ENCODE assay signal across 13 mouse cellular contexts in the genomic region with DNA sequence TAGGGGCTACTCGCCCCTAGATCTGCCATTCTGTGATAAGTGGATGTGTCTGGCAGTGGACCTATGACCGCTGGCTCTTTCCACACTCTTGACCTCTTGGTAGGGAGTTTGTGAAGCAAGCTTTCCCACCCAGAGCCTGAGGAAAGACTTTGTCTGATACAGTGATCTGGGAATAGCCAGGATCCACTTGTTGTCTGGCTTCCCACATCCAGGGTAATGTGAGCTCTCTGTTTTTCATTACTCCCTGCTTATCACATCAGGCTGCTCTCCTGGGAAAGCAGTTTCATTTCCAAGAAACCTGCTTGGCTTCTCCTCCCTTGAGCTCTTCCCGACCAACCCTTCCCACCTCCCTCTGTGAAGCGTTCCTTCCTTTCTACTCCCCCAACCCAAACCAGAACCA. TPM values are rescaled to one million over a fixed set of nuclear protein-coding genes. Genes with fewer than 3 reads are reported as not detected.
DNase-seq lines count a peak whose midpoint lies in the region; ATAC-seq and TF ChIP-seq lines count a peak whose summit lies in the region.
"Had no signal": no experiment of that assay in that cellular context is flagged by ENCODE, and none has a peak within 500 bp of the region (broad histone marks: within the 10 kb centered on the region; RNA-seq: fewer than 3 reads in every experiment).

No protein-coding gene starts in this region.

- DNase-seq in embryonic facial prominence, embryonic 14.5 days (ENCODE audit: low spot score): peak; percentile 76
- no peak for DNase-seq in embryonic facial prominence, embryonic 10.5 days (ENCODE audit: low spot score)
- peak; percentile 47 for DNase-seq in limb, embryonic 14.5 days (ENCODE audit: low spot score)
- DNase-seq in limb, embryonic 10.5 days (ENCODE audit: low spot score): no peak
- peak; percentile 38 for DNase-seq in adrenal gland, postnatal 14 days
- peak; percentile 46 to 48 for DNase-seq in heart, postnatal 10 days
- no peak for DNase-seq in kidney, postnatal 10 days
- no peak for DNase-seq in layer of hippocampus, postnatal 36 days
- DNase-seq: B cell, adult 2 months; kidney, postnatal 36 days had no signal

- 41% methylated on average over 4 of the region's 4 CpGs for WGBS in embryonic facial prominence, embryonic 14.5 days
- 63% methylated on average over 4 of the region's 4 CpGs for WGBS in embryonic facial prominence, embryonic 10.5 days
- 51% methylated on average over 4 of the region's 4 CpGs for WGBS in limb, embryonic 14.5 days
- WGBS in limb, embryonic 10.5 days: 68% methylated on average over 4 of the region's 4 CpGs

- no peak for ATAC-seq in embryonic facial prominence, embryonic 14.5 days (ENCODE audit: low read depth)
- ATAC-seq in limb, embryonic 14.5 days (ENCODE audit: low FRiP score, low read depth): no peak

- no peaks in the 10 kb centered on the region for H3K9me3 ChIP-seq in embryonic facial prominence, embryonic 14.5 days (ENCODE audit: control insufficient read depth, low read length)
- no peaks in the 10 kb centered on the region for H3K9me3 ChIP-seq in embryonic facial prominence, embryonic 10.5 days
- no peaks in the 10 kb centered on the region for H3K9me3 ChIP-seq in limb, embryonic 14.5 days (ENCODE audit: control insufficient read depth, low read length)
- H3K9me3 ChIP-seq in limb, embryonic 10.5 days (replicated peaks): no peaks in the 10 kb centered on the region
- H3K9me3 ChIP-seq: embryonic facial prominence, embryonic 13.5 days; liver, embryonic 15.5 days; neural tube, embryonic 12.5 days had no signal

- intact Hi-C loops in heart, postnatal 10 days (cut with DNase I): no loop called here

- H3K27ac ChIP-seq in embryonic facial prominence, embryonic 14.5 days (replicated peaks; ENCODE audit: low read depth, low read length): no peak overlapping the region
- no peak overlapping the region for H3K27ac ChIP-seq in embryonic facial prominence, embryonic 10.5 days (replicated peaks)
- H3K27ac ChIP-seq in limb, embryonic 14.5 days (replicated peaks; ENCODE audit: low read depth, low read length): no peak overlapping the region
- no peak overlapping the region for H3K27ac ChIP-seq in limb, embryonic 10.5 days
- H3K27ac ChIP-seq: liver, embryonic 15.5 days; neural tube, embryonic 12.5 days had no signal

- no peak overlapping the region for H3K9ac ChIP-seq in embryonic facial prominence, embryonic 14.5 days (ENCODE audit: low read depth, low read length)
- no peak overlapping the region for H3K9ac ChIP-seq in limb, embryonic 14.5 days (ENCODE audit: low read depth, low read length, severe bottlenecking)
- H3K9ac ChIP-seq: embryonic facial prominence, embryonic 13.5 days; liver, embryonic 15.5 days; neural tube, embryonic 12.5 days had no signal

- no peaks in the 10 kb centered on the region for H3K27me3 ChIP-seq in embryonic facial prominence, embryonic 14.5 days (replicated peaks; ENCODE audit: control insufficient read depth, insufficient read depth, low read length)
- H3K27me3 ChIP-seq in embryonic facial prominence, embryonic 10.5 days (replicated peaks; ENCODE audit: low read depth, poor library complexity, severe bottlenecking): no peaks in the 10 kb centered on the region
- H3K27me3 ChIP-seq in limb, embryonic 14.5 days (ENCODE audit: control insufficient read depth, insufficient read depth, low read length): no peaks in the 10 kb centered on the region
- H3K27me3 ChIP-seq in limb, embryonic 10.5 days (ENCODE audit: low read depth, poor library complexity, severe bottlenecking): no peaks in the 10 kb centered on the region
- H3K27me3 ChIP-seq: embryonic facial prominence, embryonic 13.5 days; liver, embryonic 15.5 days; neural tube, embryonic 12.5 days had no signal

- TF ChIP-seq POLR2A in limb, embryonic 14.5 days (IDR thresholded peaks at IDR 0.05; ENCODE audit: borderline replicate concordance, extremely low read depth, insufficient read depth, insufficient read length): no peak

- H3K4me1 ChIP-seq in embryonic facial prominence, embryonic 14.5 days (ENCODE audit: control insufficient read depth, insufficient read depth, low read length): peaks cover 10% of the 10 kb centered on the region; the same call in 1 of the 2 replicates
- H3K4me1 ChIP-seq in embryonic facial prominence, embryonic 10.5 days: peaks cover 12% of the 10 kb centered on the region
- H3K4me1 ChIP-seq in limb, embryonic 14.5 days (ENCODE audit: control insufficient read depth, insufficient read depth, low read length): peaks cover 6% of the 10 kb centered on the region
- peaks cover 6% of the 10 kb centered on the region for H3K4me1 ChIP-seq in limb, embryonic 10.5 days
- H3K4me1 ChIP-seq: liver, embryonic 15.5 days; neural tube, embryonic 12.5 days had no signal

- H3K4me3 ChIP-seq in embryonic facial prominence, embryonic 14.5 days (ENCODE audit: low read depth, low read length): no peak overlapping the region
- no peak overlapping the region for H3K4me3 ChIP-seq in embryonic facial prominence, embryonic 10.5 days
- H3K4me3 ChIP-seq in limb, embryonic 14.5 days (replicated peaks; ENCODE audit: low read length): no peak overlapping the region
- H3K4me3 ChIP-seq in limb, embryonic 10.5 days: no peak overlapping the region
- H3K4me3 ChIP-seq: embryonic facial prominence, embryonic 13.5 days; liver, embryonic 15.5 days; neural tube, embryonic 12.5 days had no signal

- no peaks in the 10 kb centered on the region for H3K36me3 ChIP-seq in embryonic facial prominence, embryonic 14.5 days (ENCODE audit: control insufficient read depth, insufficient read depth, low read length)
- H3K36me3 ChIP-seq in embryonic facial prominence, embryonic 10.5 days (replicated peaks): no peaks in the 10 kb centered on the region
- no peaks in the 10 kb centered on the region for H3K36me3 ChIP-seq in limb, embryonic 14.5 days (ENCODE audit: control insufficient read depth, insufficient read depth, low read length)
- no peaks in the 10 kb centered on the region for H3K36me3 ChIP-seq in limb, embryonic 10.5 days
- H3K36me3 ChIP-seq: embryonic facial prominence, embryonic 13.5 days; liver, embryonic 15.5 days; neural tube, embryonic 12.5 days had no signal

- no peak overlapping the region for H3K4me2 ChIP-seq in embryonic facial prominence, embryonic 14.5 days (ENCODE audit: low read depth, low read length)
- no peak overlapping the region for H3K4me2 ChIP-seq in limb, embryonic 14.5 days (replicated peaks; ENCODE audit: low read depth, low read length, severe bottlenecking)
- H3K4me2 ChIP-seq: embryonic facial prominence, embryonic 13.5 days; liver, embryonic 15.5 days; neural tube, embryonic 12.5 days had no signal

RNA-seq across cellular contexts. Expression of gene Gm45716, which starts 44.5 kb away (rescaled TPM):
- 9.8 and 11.5 TPM in 2 replicates for polyA plus RNA-seq in embryonic facial prominence, embryonic 14.5 days (2014; fragmentation: Nextera tagmentation; extraction: Ambion mirVana)
- 14.4 and 14.6 TPM in 2 replicates for polyA plus RNA-seq in embryonic facial prominence, embryonic 10.5 days (2016; fragmentation: Nextera tagmentation; extraction: Ambion mirVana)
- 4.1 and 4.2 TPM in 2 replicates for polyA plus RNA-seq in limb, embryonic 14.5 days (2012; rRNA removed)
- polyA plus RNA-seq in limb, embryonic 14.5 days (2014; fragmentation: Nextera tagmentation; extraction: Ambion mirVana): 7.7 and 8.1 TPM in 2 replicates
- polyA plus RNA-seq in limb, embryonic 10.5 days (2016; fragmentation: Nextera tagmentation; extraction: Ambion mirVana): 12.7 and 13.9 TPM in 2 replicates
- 2.9 and 3.5 TPM in 2 replicates for total RNA-seq in adrenal gland, postnatal 14 days (2021)
- 10 to 100 TPM; 22.4 to 23.2 TPM for total RNA-seq in heart, postnatal 10 days (2021)
- 1 to 10 TPM; 7.1 to 7.8 TPM for total RNA-seq in layer of hippocampus, postnatal 36 days (2021)

Comparison
In these comparisons a context has a peak if more than half of its experiments do, and no peak if none do; other contexts are left out.
1. DNase-seq: peak in embryonic facial prominence, embryonic 14.5 days (single experiment), limb, embryonic 14.5 days (single experiment), adrenal gland, postnatal 14 days (single experiment) and heart, postnatal 10 days (2 of 2); none in embryonic facial prominence, embryonic 10.5 days (single experiment), limb, embryonic 10.5 days (single experiment), kidney, postnatal 10 days (single experiment) and layer of hippocampus, postnatal 36 days (0 of 2).